Mouse (Mus musculus) C3H10T1/2 (cell line): Measurements from ENCODE around the gene Chpf2. TPM values are rescaled to one million over a fixed set of nuclear protein-coding genes. Genes with fewer than 3 reads are reported as not detected.

Source experiments
- polyA plus RNA-seq, 2 experiments: library from polyadenylated mRNA; unstranded; fragments of >200 nt; fragmentation: generic; extraction: Trizol; gene quantifications; one replicate each; pipeline ENCODE4 v1.2.1; 2012; ENCODE audit warnings: missing spikeins in 2 of 2

The Chpf2 gene
- 10 to 100 TPM; 13.6 to 31.3 TPM for polyA plus RNA-seq

GRCm38 (mm10) chr5:24586547-24587199 lies at the start of gene Chpf2:
Chpf2 (plus strand) TSS chr5:24586741.

GRCm38 (mm10) chr5:24540387-24541143 lies 46.0 kb upstream of the Chpf2 start, which contains the start of gene Asb10:
Asb10 (minus strand) TSS chr5:24540978.

GRCm38 (mm10) chr5:24556709-24557108 lies 29.8 kb upstream of the Chpf2 start, which contains the start of gene 4931409K22Rik:
4931409K22Rik (minus strand) TSS chr5:24556809.

GRCm38 (mm10) chr5:24577183-24577929 lies 9.2 kb upstream of the Chpf2 start, which contains the start of gene Abcf2:
Abcf2 (minus strand) TSS chr5:24577467.

GRCm38 (mm10) chr5:24623986-24624821 lies 37.7 kb downstream of the Chpf2 start, which contains the start of gene Smarcd3:
Smarcd3 (minus strand) TSS chr5:24624411.

Other genes starting within 250 kb of the Chpf2 start
- gene Kcnh2, start 235.1 kb upstream of the Chpf2 start, polyA plus RNA-seq: 1 to 10 TPM in 1 of 2 experiments, under 1 TPM in 1; 0.64 to 1.5 TPM
- gene Nos3, start 221.9 kb upstream of the Chpf2 start, polyA plus RNA-seq: under 1 TPM; 0.12 to 0.16 TPM
- under 1 TPM; 0.05 to 0.07 TPM for gene Atg9b, start 194.6 kb upstream of the Chpf2 start, polyA plus RNA-seq
- 10 to 100 TPM; 37.0 to 55.6 TPM for gene Abcb8, start 193.1 kb upstream of the Chpf2 start, polyA plus RNA-seq
- under 1 TPM; 0.05 to 0.72 TPM for gene Asic3, start 173.3 kb upstream of the Chpf2 start, polyA plus RNA-seq
- gene Cdk5, start 163.2 kb upstream of the Chpf2 start, polyA plus RNA-seq: 10 to 100 TPM; 35.5 to 47.7 TPM
- 10 to 100 TPM; 42.0 to 81.7 TPM for gene Slc4a2, start 162.9 kb upstream of the Chpf2 start, polyA plus RNA-seq
- gene Fastk, start 141.5 kb upstream of the Chpf2 start, polyA plus RNA-seq: 10 to 100 TPM; 71.2 to 86.2 TPM
- 10 to 100 TPM; 15.6 to 24.7 TPM for gene Tmub1, start 138.9 kb upstream of the Chpf2 start, polyA plus RNA-seq
- 10 to 100 TPM; 87.5 to 91.0 TPM for gene Agap3, start 134.6 kb upstream of the Chpf2 start, polyA plus RNA-seq
- under 1 TPM; 0.01 to 0.08 TPM for gene Gbx1, start 59.5 kb upstream of the Chpf2 start, polyA plus RNA-seq
- gene Asb10, start 45.8 kb upstream of the Chpf2 start, polyA plus RNA-seq: under 1 TPM in 1 of 2 experiments, not detected in 1; 0.12 TPM
- gene 4931409K22Rik, start 29.9 kb upstream of the Chpf2 start, polyA plus RNA-seq: under 1 TPM in 1 of 2 experiments, not detected in 1; 0.02 TPM
- 10 to 100 TPM; 45.7 to 72.5 TPM for gene Abcf2, start 9.3 kb upstream of the Chpf2 start, polyA plus RNA-seq
- 100 to 1,000 TPM in 1 of 2 experiments, 10 to 100 TPM in 1; 45.0 to 101 TPM for gene Smarcd3, start 37.7 kb downstream of the Chpf2 start, polyA plus RNA-seq
- 10 to 100 TPM in 1 of 2 experiments, 1 to 10 TPM in 1; 6.4 to 56.8 TPM for gene Nub1, start 98.8 kb downstream of the Chpf2 start, polyA plus RNA-seq
- under 1 TPM in 1 of 2 experiments, not detected in 1; 0.38 TPM for gene Wdr86, start 144.0 kb downstream of the Chpf2 start, polyA plus RNA-seq
- 1 to 10 TPM in 1 of 2 experiments, under 1 TPM in 1; 0.94 to 4.4 TPM for gene Crygn, start 171.3 kb downstream of the Chpf2 start, polyA plus RNA-seq